Mouse (Mus musculus) right cerebral cortex, postnatal 10 days (tissue): ENCODE data around the gene Wwp2.

Source experiments
- DNase-seq, 2 experiments: peaks; one replicate each; pipeline ENCODE4 v3.0.0; 2021; ENCODE audit warnings: low spot score in 2 of 2

Wwp2 gene

GRCm38 (mm10) chr8:107435962-107436831, at the start of gene Wwp2:
Wwp2 (plus strand) TSS chr8:107436365.
- DNase-seq, result peak; percentile 80 to 84

DNA sequence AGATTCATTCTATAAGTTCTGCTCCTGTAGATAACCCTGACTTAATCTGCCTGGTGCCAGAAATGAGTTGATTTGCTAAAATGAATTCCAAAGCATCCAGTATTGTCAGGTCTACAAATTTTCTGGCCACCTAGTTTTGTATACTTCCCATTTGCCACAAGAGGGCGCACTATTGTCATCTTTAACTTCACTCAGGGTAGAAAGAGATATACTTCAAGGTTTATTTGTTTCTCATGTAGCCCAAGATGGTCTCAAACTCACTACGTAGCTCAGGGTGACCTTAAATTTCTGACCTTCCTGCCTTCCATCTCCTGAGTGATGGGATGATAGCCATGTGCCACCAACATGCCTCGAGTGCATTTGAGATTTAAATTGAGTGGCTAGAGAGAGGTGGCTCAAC, 49.5 kb upstream of the Wwp2 start:
- no peak for DNase-seq

DNA sequence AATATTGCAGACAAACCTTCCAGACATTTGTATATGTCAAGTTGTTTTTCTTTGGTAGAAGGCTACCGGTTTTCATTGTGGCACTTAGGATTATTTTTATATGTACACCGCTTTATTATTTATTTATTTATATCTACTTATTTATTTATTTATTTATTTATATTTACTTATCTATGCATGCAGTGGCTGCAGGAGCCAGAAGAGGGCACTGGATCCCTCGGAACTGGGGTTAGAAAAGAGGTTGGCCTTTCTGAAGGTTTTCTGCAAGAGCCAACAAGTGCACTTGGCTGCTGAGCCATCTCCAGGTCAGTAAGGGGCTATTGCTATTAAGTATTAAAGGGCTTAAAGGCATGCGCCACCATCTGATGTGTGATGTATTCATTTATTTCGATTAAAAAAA, 48.3 kb upstream of the Wwp2 start:
- peak in 1 of 2 experiments; percentile 55 for DNase-seq

- DNase-seq, result peak; percentile 74
Measured at GRCm38 (mm10) chr8:107389557-107389956, 46.6 kb upstream of the Wwp2 start.

GRCm38 (mm10) chr8:107390476-107391135, 45.6 kb upstream of the Wwp2 start:
- DNase-seq, result no peak

- no peak for DNase-seq
Measured at GRCm38 (mm10) chr8:107391136-107391516, 45.0 kb upstream of the Wwp2 start.

DNA sequence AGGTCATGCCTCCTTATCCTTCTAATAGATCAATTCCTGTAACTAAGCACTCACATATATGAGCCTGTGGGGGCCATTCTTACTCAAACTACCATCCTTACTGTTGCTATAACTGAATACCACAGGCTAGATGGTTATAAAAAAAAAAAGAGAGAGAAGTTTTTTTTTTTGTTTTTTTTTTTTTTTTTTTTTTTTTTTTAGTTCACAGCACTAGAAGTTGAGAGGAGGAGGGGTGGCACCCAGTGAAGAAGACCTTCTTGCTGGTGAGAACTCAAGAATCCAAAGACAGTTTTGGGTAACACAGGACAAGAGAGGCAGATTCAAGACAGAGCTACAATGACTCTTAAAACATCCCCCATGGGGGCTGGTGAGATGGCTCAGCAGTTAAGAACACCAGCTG, 40.8 kb upstream of the Wwp2 start:
- DNase-seq, result no peak

DNA sequence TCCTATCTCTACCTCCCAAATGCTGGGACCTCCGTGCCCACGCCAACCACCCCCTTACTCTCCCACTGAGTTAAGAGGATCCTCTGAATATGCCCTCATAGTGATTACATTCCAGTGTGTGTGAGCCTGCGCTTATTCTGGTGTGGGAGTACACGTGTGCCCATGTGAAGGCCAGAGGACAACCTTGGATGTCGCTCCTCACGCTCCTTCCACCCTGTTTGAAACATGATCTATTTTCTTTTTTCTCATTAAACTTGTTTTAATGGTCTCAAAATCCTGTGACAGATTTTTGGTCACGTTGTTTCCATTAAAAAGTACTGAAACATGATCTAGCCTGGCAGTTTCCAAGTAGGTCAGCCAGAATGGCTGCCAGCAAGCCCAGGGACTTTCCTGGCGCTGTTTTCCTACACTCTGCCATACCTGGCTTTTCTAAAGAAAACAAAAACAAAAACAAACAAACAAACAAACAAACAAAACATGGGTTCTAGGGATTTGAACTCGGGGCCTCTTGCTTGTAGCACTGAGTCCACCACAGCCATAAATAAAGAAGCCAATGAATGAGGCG, 40.0 kb upstream of the Wwp2 start:
- no peak for DNase-seq

- DNase-seq, result no peak
Measured at GRCm38 (mm10) chr8:107397665-107398064, 38.5 kb upstream of the Wwp2 start.

DNA sequence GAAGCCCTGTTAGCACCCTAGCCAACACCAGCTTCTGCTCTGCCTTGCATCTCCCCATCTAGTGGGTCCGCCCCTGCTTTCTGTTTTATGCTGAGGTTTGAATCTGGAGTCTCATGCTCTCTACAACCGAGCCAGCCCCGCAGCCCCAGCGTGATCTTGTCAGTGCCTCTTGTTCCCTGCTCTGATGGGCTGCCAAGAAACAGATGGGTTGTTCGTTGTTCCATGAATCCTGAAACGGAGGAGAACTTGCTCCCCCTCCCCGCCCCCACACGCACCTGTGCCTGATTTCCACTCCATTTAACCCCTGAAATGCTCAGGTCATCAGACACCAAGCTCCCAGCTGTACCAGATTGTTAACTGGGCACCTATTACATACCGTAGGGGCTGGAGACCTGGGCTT, 36.7 kb upstream of the Wwp2 start:
- peak in 1 of 2 experiments; percentile 34 for DNase-seq

DNA sequence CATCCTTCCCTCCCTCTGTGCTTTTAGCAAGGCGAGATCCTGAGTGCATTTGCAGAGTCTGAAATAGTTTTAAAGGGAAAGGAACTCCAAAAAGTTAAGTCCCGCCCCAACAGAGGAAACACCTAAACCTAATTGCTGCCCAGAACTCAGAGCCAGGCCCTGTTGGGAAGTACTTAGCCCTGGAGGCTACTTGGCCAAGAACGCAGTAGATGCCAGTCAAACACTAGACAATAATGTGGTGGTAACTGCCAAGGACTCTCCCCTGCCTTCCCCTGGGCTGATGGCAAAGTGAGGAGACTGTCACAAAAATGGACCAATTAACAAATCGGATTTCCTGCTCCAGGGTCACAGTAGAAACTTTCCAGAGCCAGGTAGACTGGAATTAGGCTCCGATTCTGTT, 34.3 kb upstream of the Wwp2 start:
- DNase-seq, result no peak

GRCm38 (mm10) chr8:107403038-107403781, 33.0 kb upstream of the Wwp2 start, which contains the start of gene Nqo1:
Nqo1 (minus strand) TSS chr8:107403206.
- peak; percentile 81 to 89 for DNase-seq

DNA sequence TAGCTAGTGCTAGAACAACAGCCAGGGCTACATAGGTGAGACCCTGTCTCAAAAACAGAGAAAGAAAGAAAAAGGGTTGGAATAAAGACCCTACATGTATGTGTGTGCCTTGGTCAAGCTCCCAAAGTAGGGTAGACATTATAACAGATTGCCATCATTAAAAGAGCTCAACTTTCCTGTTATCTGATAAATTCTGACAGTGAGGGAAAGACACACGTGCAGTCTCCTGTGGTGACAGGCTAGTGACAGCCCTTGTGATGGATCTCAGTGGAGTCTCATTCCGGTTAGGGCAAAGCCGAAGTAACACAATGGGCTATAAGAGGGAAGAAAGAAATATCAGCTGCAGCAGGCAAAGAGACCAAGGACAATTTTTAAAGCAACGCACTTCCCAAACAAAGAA, 32.1 kb upstream of the Wwp2 start:
- DNase-seq, result no peak

DNA sequence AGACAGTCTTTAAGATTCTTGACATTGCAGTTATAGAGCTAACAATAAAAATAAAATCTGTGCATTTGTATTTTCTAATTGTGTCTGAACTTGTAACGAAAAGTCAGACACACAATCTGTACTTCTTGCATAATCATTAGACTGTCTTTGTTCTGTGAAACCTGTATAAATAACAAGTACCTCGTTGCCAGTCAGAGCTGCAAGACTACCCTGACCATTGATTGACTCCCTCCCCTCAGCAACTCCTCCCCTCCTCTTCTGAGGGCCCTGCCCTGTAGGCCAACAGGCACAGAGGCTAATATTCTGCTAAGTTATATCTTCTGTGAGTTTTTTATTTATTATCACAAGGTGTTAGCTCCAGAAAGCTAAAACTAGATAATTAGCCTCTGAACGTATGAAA, 30.2 kb upstream of the Wwp2 start:
- DNase-seq, result no peak

GRCm38 (mm10) chr8:107411391-107411790, 24.8 kb upstream of the Wwp2 start:
- DNase-seq, result no peak

DNA sequence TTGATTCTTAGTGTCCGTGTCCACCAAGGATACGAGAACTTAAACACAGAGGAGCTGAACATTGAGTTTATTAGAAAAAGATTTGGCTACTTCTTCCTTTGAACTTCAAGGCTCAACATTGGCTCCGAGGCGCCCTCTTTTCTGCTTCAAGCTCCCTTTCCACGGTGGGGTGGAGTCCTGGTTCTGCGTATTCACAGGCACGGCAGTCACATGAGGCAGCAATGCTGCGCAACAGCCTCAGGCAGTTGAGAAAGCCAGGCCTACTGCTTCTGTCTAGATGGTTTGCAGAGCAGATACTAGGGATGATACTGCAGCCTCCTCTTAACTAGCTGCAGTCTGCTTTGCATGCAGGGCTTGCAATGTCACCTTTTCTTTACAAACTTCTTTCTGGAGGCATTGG, 23.6 kb upstream of the Wwp2 start:
- no peak for DNase-seq

DNA sequence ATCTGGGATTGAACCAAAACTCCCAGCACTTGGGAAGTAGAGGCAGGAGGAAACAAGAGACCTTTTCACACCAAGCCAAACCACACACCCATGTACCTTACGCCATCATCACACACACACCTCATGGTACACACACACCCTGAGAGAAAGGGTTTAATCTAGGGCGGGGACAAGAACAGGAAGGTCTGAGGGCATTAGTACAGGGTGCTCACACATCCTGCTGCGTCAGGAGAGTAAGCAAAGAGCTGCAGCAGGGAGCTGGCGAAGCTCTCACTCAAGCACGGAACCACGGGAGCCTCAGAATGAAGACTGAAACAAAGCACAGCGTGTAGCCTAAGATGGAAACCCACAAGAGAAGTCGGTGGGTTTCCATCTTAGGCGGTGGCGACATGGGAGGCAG, 22.3 kb upstream of the Wwp2 start:
- no peak for DNase-seq

GRCm38 (mm10) chr8:107417001-107417400, 19.2 kb upstream of the Wwp2 start:
- DNase-seq, result no peak

DNA sequence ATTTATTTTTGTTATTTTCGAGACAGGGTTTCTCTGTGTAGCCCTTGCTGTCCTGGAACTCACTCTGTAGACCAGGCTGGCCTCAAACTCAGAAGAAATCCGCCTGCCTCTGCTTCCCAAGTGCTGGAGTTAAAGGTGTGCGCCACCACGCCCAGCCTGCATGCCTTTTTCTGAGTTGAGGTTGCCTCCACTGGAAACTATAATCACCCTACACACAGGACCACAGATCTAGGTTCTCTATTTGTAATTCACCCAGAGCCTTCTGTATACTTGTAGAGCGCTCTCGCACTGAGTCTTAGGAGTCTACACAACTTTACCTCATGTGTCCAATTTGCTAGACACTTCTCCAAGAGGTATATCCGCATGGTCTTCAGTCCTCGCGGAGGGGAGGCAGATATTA, 12.0 kb upstream of the Wwp2 start:
- DNase-seq, result no peak

DNA sequence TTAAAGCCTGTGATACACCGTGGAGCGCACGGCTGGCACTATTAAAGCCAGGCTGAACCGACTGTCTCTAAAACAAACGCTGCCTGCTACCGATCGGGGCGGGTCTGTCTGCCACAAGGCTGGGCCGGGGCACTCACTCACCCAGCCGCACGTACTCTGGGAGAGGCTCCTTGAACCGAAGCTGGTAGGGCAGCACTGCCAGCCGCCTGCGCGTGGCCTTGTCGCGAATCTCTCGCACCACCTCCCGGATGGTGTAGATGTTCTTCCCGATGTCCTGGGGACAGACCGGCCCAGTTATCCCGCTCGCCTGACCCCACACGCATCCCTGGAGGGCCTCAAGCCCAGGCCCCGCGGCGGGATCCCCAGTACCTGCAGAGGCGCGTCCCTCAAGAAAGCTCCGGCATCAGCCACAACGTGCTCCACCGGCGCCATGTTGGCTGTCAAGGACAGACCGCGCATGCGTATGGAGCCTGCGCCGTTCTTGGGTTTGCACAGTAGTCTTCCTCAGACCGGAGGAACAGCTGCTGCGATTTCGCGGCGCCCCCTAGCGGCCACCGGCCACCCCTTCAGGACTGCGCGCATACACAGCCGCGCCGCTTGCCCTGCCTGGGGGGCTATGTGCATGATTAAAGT, 11.5 kb upstream of the Wwp2 start, which contains the start of gene Nob1:
Gene Nob1, minus strand, starts transcription at position 455 of the 633 bp plus-strand sequence.
- peak; percentile 97 for DNase-seq

DNA sequence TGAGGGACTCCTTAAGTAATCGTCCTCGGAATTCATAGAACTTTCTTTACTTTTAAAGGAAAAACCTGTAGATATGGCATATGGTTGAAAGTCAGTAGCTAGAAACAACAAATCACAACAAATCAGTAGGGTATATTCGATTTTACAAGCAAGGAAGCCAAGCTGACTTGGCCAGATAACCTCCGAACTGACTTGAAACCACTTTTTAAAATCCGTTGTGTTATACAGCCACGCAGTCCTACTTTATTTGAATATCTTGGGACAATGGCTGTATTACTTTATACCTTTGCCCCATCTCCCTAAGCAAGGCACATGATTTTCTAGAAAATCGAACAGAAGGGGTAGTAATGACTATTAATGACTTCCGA, 11.0 kb upstream of the Wwp2 start:
- DNase-seq, result no peak

DNA sequence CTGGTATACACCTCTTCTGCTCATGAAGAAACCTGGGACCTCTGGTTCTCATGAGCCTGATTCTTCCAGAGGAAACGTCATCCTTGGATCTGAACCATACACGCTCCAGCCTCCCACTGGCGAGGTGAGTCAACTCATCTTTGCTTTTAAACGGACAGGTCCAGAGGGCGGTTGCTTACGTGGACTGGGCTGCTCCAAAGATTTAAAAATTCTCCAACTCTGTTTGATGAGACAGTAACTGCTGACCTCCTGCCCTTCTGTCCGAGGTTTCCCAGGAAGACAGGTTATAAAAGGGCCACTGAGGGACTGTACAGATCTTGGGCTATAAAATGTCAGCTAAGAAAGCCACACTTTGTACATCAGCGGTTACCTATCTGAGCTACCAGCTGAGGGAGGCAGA, 5.3 kb upstream of the Wwp2 start:
- no peak for DNase-seq
